Mouse (Mus musculus) heart, embryonic 16.5 days (tissue): ENCODE measurements around the gene Adgrg3. TPM values are rescaled to one million over a fixed set of nuclear protein-coding genes. Genes with fewer than 3 reads are reported as not detected.

ENCODE experiments used
- ATAC-seq: fragments of 200-750 bp; cut with Nextera tagmentation; replicated peaks from 2 replicates; pipeline ENCODE4 v1.8.0; 2017; ENCODE audit warnings: moderate number of reproducible peaks; ENCODE audit not compliant: insufficient read depth, low FRiP score; ENCODE audit errors: extremely low read depth
- H3K27ac ChIP-seq: fragments of 300-500 bp; sonication (generic); 2 replicates; pipeline ENCODE4 v1.5.1; 2014; ENCODE audit warnings: mild to moderate bottlenecking, low read length, control low read depth, moderate library complexity
- H3K27me3 ChIP-seq: fragments of 300-500 bp; sonication (generic); 2 replicates; pipeline ENCODE4 v1.6.1; 2014; ENCODE audit warnings: low read length, mixed read lengths; ENCODE audit not compliant: control insufficient read depth, insufficient read depth
- H3K36me3 ChIP-seq: fragments of 300-500 bp; sonication (generic); 2 replicates; pipeline ENCODE4 v1.6.1; 2014; ENCODE audit not compliant: control insufficient read depth, insufficient read depth
- H3K4me1 ChIP-seq: fragments of 300-500 bp; sonication (generic); 2 replicates; pipeline ENCODE4 v1.6.1; 2014; ENCODE audit warnings: low read length, mixed read lengths; ENCODE audit not compliant: control insufficient read depth, insufficient read depth
- H3K4me2 ChIP-seq: fragments of 300-500 bp; sonication (generic); 2 replicates; pipeline ENCODE4 v1.6.1; 2014; ENCODE audit warnings: low read depth, mild to moderate bottlenecking, control low read depth, low read length
- H3K4me3 ChIP-seq: fragments of 300-500 bp; sonication (generic); 2 replicates; pipeline ENCODE4 v1.5.1; 2014; ENCODE audit warnings: mild to moderate bottlenecking, control low read depth, low read length
- H3K9ac ChIP-seq: fragments of 300-500 bp; sonication (generic); 2 replicates; pipeline ENCODE4 v1.6.1; 2014; ENCODE audit warnings: low read length, control low read depth
- H3K9me3 ChIP-seq: fragments of 300-500 bp; sonication (generic); replicated peaks from 2 replicates; pipeline ENCODE4 v1.6.1; 2016; ENCODE audit warnings: low read length; ENCODE audit not compliant: control insufficient read depth
- WGBS: fragments of 180-500 bp; shearing (Covaris S2); extraction: QIAGEN DNeasy Blood & Tissue Kit; methylation state at CpG from one replicate; pipeline ENCODE4 v1.1.7; 2014; 5-methylcytosine and 5-hydroxymethylcytosine counted together
- polyA plus RNA-seq: library from polyadenylated mRNA; unstranded; fragments of >200 nt; fragmentation: Nextera tagmentation; extraction: Ambion mirVana; gene quantifications from 2 replicates; pipeline ENCODE4 v1.2.1, GENCODE M21; 2015

The Adgrg3 gene
- polyA plus RNA-seq, 1 experiment from 2014 or later, result 5.2 TPM

GRCm38 (mm10) chr8:94996037-94996436 lies 21.5 kb upstream of the Adgrg3 start:
- Histone ChIP-seq H3K27me3 (no peaks in the 10 kb centered on the region), H3K9me3 (no peaks in the 10 kb centered on the region), H3K9ac (no peak overlapping the region), H3K36me3 (no peaks in the 10 kb centered on the region), H3K4me2 (no peak overlapping the region), H3K27ac (no peak overlapping the region), H3K4me1 (peaks cover 62% of the 10 kb centered on the region), H3K4me3 (no peak overlapping the region)
- no peak for ATAC-seq
- 84% methylated on average over 12 of the region's 12 CpGs for WGBS

GRCm38 (mm10) chr8:94996899-94997856 lies 20.3 kb upstream of the Adgrg3 start:
- H3K9ac ChIP-seq, result no peak overlapping the region
- no peak overlapping the region for H3K4me3 ChIP-seq
- no peaks in the 10 kb centered on the region for H3K9me3 ChIP-seq
- 66% methylated on average over 6 of the region's 6 CpGs for WGBS
- H3K27ac ChIP-seq, result peak overlapping the region; percentile 9; the same call in 1 of the 2 replicates
- H3K36me3 ChIP-seq, result no peaks in the 10 kb centered on the region
- no peaks in the 10 kb centered on the region for H3K27me3 ChIP-seq
- H3K4me2 ChIP-seq, result no peak overlapping the region
- peaks cover 58% of the 10 kb centered on the region for H3K4me1 ChIP-seq
- ATAC-seq, result no peak

GRCm38 (mm10) chr8:94997857-94998243 lies 19.6 kb upstream of the Adgrg3 start:
- no peak overlapping the region for H3K9ac ChIP-seq

GRCm38 (mm10) chr8:94998431-94998830 lies 19.1 kb upstream of the Adgrg3 start:
- no peak for ATAC-seq
- Histone ChIP-seq H3K27me3 (no peaks in the 10 kb centered on the region), H3K9me3 (no peaks in the 10 kb centered on the region), H3K27ac (peak overlapping the region; percentile 70), H3K4me3 (no peak overlapping the region), H3K4me1 (peaks cover 51% of the 10 kb centered on the region), H3K36me3 (no peaks in the 10 kb centered on the region), H3K9ac (0 out of 2 replicates have a peak overlapping the region, but pooled peaks have one; percentile 38), H3K4me2 (no peak overlapping the region)
- 51% methylated on average over 2 of the region's 2 CpGs for WGBS

More at GRCm38 (mm10) chr8:94997857-94998243, 19.6 kb upstream of the Adgrg3 start:
- 46% methylated on average over 6 of the region's 6 CpGs for WGBS
- Histone ChIP-seq H3K4me3 (no peak overlapping the region), H3K4me2 (no peak overlapping the region), H3K27ac (peak overlapping the region; percentile 70; the same call in 1 of the 2 replicates), H3K27me3 (no peaks in the 10 kb centered on the region), H3K4me1 (peaks cover 55% of the 10 kb centered on the region), H3K36me3 (no peaks in the 10 kb centered on the region), H3K9me3 (no peaks in the 10 kb centered on the region)
- ATAC-seq, result no peak

- H3K9ac ChIP-seq, result no peak overlapping the region
- H3K9me3 ChIP-seq, result no peaks in the 10 kb centered on the region
- H3K4me3 ChIP-seq, result no peak overlapping the region
- no peaks in the 10 kb centered on the region for H3K27me3 ChIP-seq
- H3K27ac ChIP-seq, result peak overlapping the region; percentile 77
- H3K4me1 ChIP-seq, result peaks cover 45% of the 10 kb centered on the region
- 70% methylated on average over 6 of the region's 6 CpGs for WGBS
- no peaks in the 10 kb centered on the region for H3K36me3 ChIP-seq
- ATAC-seq, result no peak
- H3K4me2 ChIP-seq, result no peak overlapping the region
These were observed 18.5 kb upstream of the Adgrg3 start for GRCm38 (mm10) chr8:94999004-94999403.

GRCm38 (mm10) chr8:94999956-95000355 lies 17.5 kb upstream of the Adgrg3 start:
- no peaks in the 10 kb centered on the region for H3K36me3 ChIP-seq
- no peaks in the 10 kb centered on the region for H3K27me3 ChIP-seq
- no peak overlapping the region for H3K9ac ChIP-seq
- 61% methylated on average over 6 of the region's 6 CpGs for WGBS
- H3K4me2 ChIP-seq, result no peak overlapping the region
- peak; percentile 19; the same call in 1 of the 2 replicates for ATAC-seq
- H3K4me3 ChIP-seq, result no peak overlapping the region
- H3K27ac ChIP-seq, result peak overlapping the region; percentile 77
- peaks cover 38% of the 10 kb centered on the region for H3K4me1 ChIP-seq
- H3K9me3 ChIP-seq, result no peaks in the 10 kb centered on the region

GRCm38 (mm10) chr8:95000684-95001083 lies 16.8 kb upstream of the Adgrg3 start:
- Histone ChIP-seq H3K36me3 (0 out of 2 replicates have a peak, but pooled peaks cover 2% of the 10 kb centered on the region), H3K4me3 (no peak overlapping the region), H3K4me1 (peaks cover 38% of the 10 kb centered on the region), H3K4me2 (no peak overlapping the region), H3K9me3 (no peaks in the 10 kb centered on the region), H3K9ac (no peak overlapping the region), H3K27ac (peak overlapping the region; percentile 2), H3K27me3 (no peaks in the 10 kb centered on the region)
- 24% methylated on average over 5 of the region's 5 CpGs for WGBS
- 0 out of 2 replicates have a peak, but pooled peaks have one; percentile 9 for ATAC-seq

- 70% methylated on average over 5 of the region's 5 CpGs for WGBS
- H3K4me2 ChIP-seq, result no peak overlapping the region
- ATAC-seq, result no peak
These were observed 16.3 kb upstream of the Adgrg3 start for GRCm38 (mm10) chr8:95001165-95001564.

GRCm38 (mm10) chr8:95001655-95002054 lies 15.8 kb upstream of the Adgrg3 start:
- Histone ChIP-seq H3K9me3 (no peaks in the 10 kb centered on the region), H3K36me3 (0 out of 2 replicates have a peak, but pooled peaks cover 2% of the 10 kb centered on the region), H3K27ac (peak overlapping the region; percentile 15; the same call in 1 of the 2 replicates), H3K4me3 (no peak overlapping the region), H3K4me2 (0 out of 2 replicates have a peak overlapping the region, but pooled peaks have one; percentile 7), H3K27me3 (no peaks in the 10 kb centered on the region), H3K4me1 (peaks cover 38% of the 10 kb centered on the region), H3K9ac (no peak overlapping the region)
- 5% methylated on average over 7 of the region's 7 CpGs for WGBS
- ATAC-seq, result peak; percentile 47

More at GRCm38 (mm10) chr8:95001165-95001564, 16.3 kb upstream of the Adgrg3 start:
- no peaks in the 10 kb centered on the region for H3K9me3 ChIP-seq
- H3K4me1 ChIP-seq, result peaks cover 38% of the 10 kb centered on the region
- H3K27me3 ChIP-seq, result no peaks in the 10 kb centered on the region
- H3K4me3 ChIP-seq, result no peak overlapping the region
- no peak overlapping the region for H3K9ac ChIP-seq
- peak overlapping the region; percentile 2 for H3K27ac ChIP-seq
- 0 out of 2 replicates have a peak, but pooled peaks cover 2% of the 10 kb centered on the region for H3K36me3 ChIP-seq
